Mouse (Mus musculus) thymus, postnatal 25 days (tissue): Measurements from ENCODE around the gene Rabep2.

Experiments used
- DNase-seq: peaks from one replicate; pipeline ENCODE4 v3.0.0; 2022

Gene Rabep2

GRCm38 (mm10) chr7:126434726-126435125 lies 6.2 kb downstream of the Rabep2 start:
- DNase-seq = no peak

GRCm38 (mm10) chr7:126435801-126436200 lies 7.2 kb downstream of the Rabep2 start:
- no peak for DNase-seq

GRCm38 (mm10) chr7:126436851-126437250 lies 8.3 kb downstream of the Rabep2 start:
- peak; percentile 71 for DNase-seq

- DNase-seq = no peak
Observed at GRCm38 (mm10) chr7:126440134-126440533, 11.6 kb downstream of the Rabep2 start.

GRCm38 (mm10) chr7:126443997-126444396 lies 15.4 kb downstream of the Rabep2 start:
- DNase-seq = no peak

GRCm38 (mm10) chr7:126444536-126444935 lies 16.0 kb downstream of the Rabep2 start:
- DNase-seq = no peak

- DNase-seq = no peak
Observed at GRCm38 (mm10) chr7:126445104-126445815, 16.7 kb downstream of the Rabep2 start.

- no peak for DNase-seq
Observed at GRCm38 (mm10) chr7:126446217-126446616, 17.7 kb downstream of the Rabep2 start.

GRCm38 (mm10) chr7:126448481-126448880 lies 19.9 kb downstream of the Rabep2 start:
- no peak for DNase-seq

GRCm38 (mm10) chr7:126449991-126450390 lies 21.4 kb downstream of the Rabep2 start:
- DNase-seq = no peak

- no peak for DNase-seq
Observed at GRCm38 (mm10) chr7:126450641-126451040, 22.1 kb downstream of the Rabep2 start.

GRCm38 (mm10) chr7:126452244-126452643 lies 23.7 kb downstream of the Rabep2 start:
- DNase-seq = no peak

GRCm38 (mm10) chr7:126453861-126454260 lies 25.3 kb downstream of the Rabep2 start:
- DNase-seq = no peak

- DNase-seq = no peak
Observed at GRCm38 (mm10) chr7:126455242-126455641, 26.7 kb downstream of the Rabep2 start.

GRCm38 (mm10) chr7:126456382-126457266 lies 28.1 kb downstream of the Rabep2 start:
- no peak for DNase-seq

GRCm38 (mm10) chr7:126458225-126458624 lies 29.7 kb downstream of the Rabep2 start:
- DNase-seq = no peak

- no peak for DNase-seq
Observed at GRCm38 (mm10) chr7:126458844-126459618, 30.5 kb downstream of the Rabep2 start.

GRCm38 (mm10) chr7:126460623-126461399 lies 32.3 kb downstream of the Rabep2 start:
- DNase-seq = no peak

GRCm38 (mm10) chr7:126461626-126462025 lies 33.1 kb downstream of the Rabep2 start:
- no peak for DNase-seq

- DNase-seq = no peak
Observed at GRCm38 (mm10) chr7:126463004-126463403, 34.4 kb downstream of the Rabep2 start, which contains the start of gene Atp2a1. Atp2a1 (minus strand) TSS chr7:126463108.

GRCm38 (mm10) chr7:126463547-126463946 lies 35.0 kb downstream of the Rabep2 start:
- no peak for DNase-seq

GRCm38 (mm10) chr7:126464121-126464520 lies 35.6 kb downstream of the Rabep2 start:
- DNase-seq = peak; percentile 22
